ENCODE assay signal across 8 mouse cellular contexts in genomic region chr11:88863904-88864457, GRCm38 (mm10). TPM values are rescaled to one million over a fixed set of nuclear protein-coding genes. Genes with fewer than 3 reads are reported as not detected.
DNase-seq lines count a peak whose midpoint lies in the region; ATAC-seq and TF ChIP-seq lines count a peak whose summit lies in the region.

No protein-coding gene starts in this region.

- H3K4me1 ChIP-seq in cerebellum, adult 2 months (ENCODE audit: control insufficient read depth, insufficient read depth, low read length) = peaks cover 3% of the 10 kb centered on the region; the same call in 1 of the 2 replicates
- H3K4me1 ChIP-seq in embryonic facial prominence, embryonic 13.5 days = peaks cover 19% of the 10 kb centered on the region
- H3K4me1 ChIP-seq in heart, embryonic 16.5 days (ENCODE audit: control insufficient read depth, insufficient read depth, low read length) = peaks cover 30% of the 10 kb centered on the region
- peaks cover 12% of the 10 kb centered on the region for H3K4me1 ChIP-seq in stomach, embryonic 16.5 days (ENCODE audit: control insufficient read depth, insufficient read depth, low read length)

- ATAC-seq in embryonic facial prominence, embryonic 13.5 days (ENCODE audit: insufficient number of reproducible peaks, insufficient read depth, low FRiP score, low TSS enrichment, low read depth) = no peak
- ATAC-seq in heart, embryonic 16.5 days (replicated peaks; ENCODE audit: extremely low read depth, insufficient read depth, low FRiP score) = peak; percentile 39
- ATAC-seq in stomach, embryonic 16.5 days (ENCODE audit: insufficient read depth, low FRiP score) = peak; percentile 38

- WGBS in cerebellum, adult 2 months = under 1% methylated on average over 48 of the region's 49 CpGs
- WGBS in embryonic facial prominence, embryonic 13.5 days = under 1% methylated on average over 49 of the region's 49 CpGs
- under 1% methylated on average over 49 of the region's 49 CpGs for WGBS in heart, embryonic 16.5 days
- WGBS in macrophage (ENCODE audit: missing documents) = under 1% methylated on average over 49 of the region's 49 CpGs
- under 1% methylated on average over 48 of the region's 49 CpGs for WGBS in stomach, embryonic 16.5 days

- peak overlapping the region; percentile 92 for H3K4me3 ChIP-seq in cerebellum, adult 2 months (replicated peaks; ENCODE audit: insufficient read depth, low read depth, low read length)
- peak overlapping the region; percentile 76 for H3K4me3 ChIP-seq in embryonic facial prominence, embryonic 13.5 days
- H3K4me3 ChIP-seq in heart, embryonic 16.5 days (ENCODE audit: low read length) = peak overlapping the region; percentile 94
- H3K4me3 ChIP-seq in macrophage (ENCODE audit: inconsistent target) = peak overlapping the region; percentile 60
- peak overlapping the region; percentile 61 for H3K4me3 ChIP-seq in stomach, embryonic 16.5 days (replicated peaks; ENCODE audit: low read length)

- no peak overlapping the region for H3K27ac ChIP-seq in cerebellum, adult 2 months (ENCODE audit: insufficient read depth, low read length)
- peak overlapping the region; percentile 89 for H3K27ac ChIP-seq in embryonic facial prominence, embryonic 13.5 days
- H3K27ac ChIP-seq in heart, embryonic 16.5 days (ENCODE audit: low read length) = peak overlapping the region; percentile 89
- H3K27ac ChIP-seq in macrophage = no peak overlapping the region
- H3K27ac ChIP-seq in stomach, embryonic 16.5 days (ENCODE audit: low read length) = peak overlapping the region; percentile 66

- no peak for TF ChIP-seq CTCF in cerebellum, adult 2 months (IDR thresholded peaks at IDR 0.05; ENCODE audit: borderline replicate concordance, insufficient read depth, low read depth, low read length)

- H3K4me2 ChIP-seq in embryonic facial prominence, embryonic 13.5 days = peak overlapping the region; percentile 98
- H3K4me2 ChIP-seq in heart, embryonic 16.5 days (ENCODE audit: low read depth, low read length) = peak overlapping the region; percentile 88
- H3K4me2 ChIP-seq in stomach, embryonic 16.5 days (ENCODE audit: low read depth, low read length) = peak overlapping the region; percentile 90

- H3K36me3 ChIP-seq in embryonic facial prominence, embryonic 13.5 days = no peaks in the 10 kb centered on the region
- H3K36me3 ChIP-seq in heart, embryonic 16.5 days (ENCODE audit: control insufficient read depth, insufficient read depth) = no peaks in the 10 kb centered on the region
- H3K36me3 ChIP-seq in macrophage (ENCODE audit: inconsistent target) = no peaks in the 10 kb centered on the region
- no peaks in the 10 kb centered on the region for H3K36me3 ChIP-seq in stomach, embryonic 16.5 days (ENCODE audit: control insufficient read depth, insufficient read depth, low read length)

- no peak for TF ChIP-seq POLR2A in cerebellum, adult 2 months (IDR thresholded peaks at IDR 0.05; ENCODE audit: borderline replicate concordance, insufficient read depth, low read length)

- H3K9ac ChIP-seq in embryonic facial prominence, embryonic 13.5 days = peak overlapping the region; percentile 84
- H3K9ac ChIP-seq in heart, embryonic 16.5 days (ENCODE audit: low read length) = peak overlapping the region; percentile 93
- peak overlapping the region; percentile 79 for H3K9ac ChIP-seq in stomach, embryonic 16.5 days (ENCODE audit: low read length)

- H3K79me2 ChIP-seq in macrophage (ENCODE audit: inconsistent target) = no peaks in the 10 kb centered on the region; the same call in 1 of the 2 replicates

- no peaks in the 10 kb centered on the region for H3K9me3 ChIP-seq in embryonic facial prominence, embryonic 13.5 days
- H3K9me3 ChIP-seq in heart, embryonic 16.5 days (replicated peaks; ENCODE audit: control insufficient read depth, low read length) = no peaks in the 10 kb centered on the region
- no peaks in the 10 kb centered on the region for H3K9me3 ChIP-seq in stomach, embryonic 16.5 days (replicated peaks; ENCODE audit: control insufficient read depth, low read length)

- H3K27me3 ChIP-seq in cerebellum, adult 2 months (ENCODE audit: control insufficient read depth, insufficient read depth, low read length) = no peaks in the 10 kb centered on the region
- H3K27me3 ChIP-seq in embryonic facial prominence, embryonic 13.5 days = peaks cover 6% of the 10 kb centered on the region; the same call in 1 of the 2 replicates
- no peaks in the 10 kb centered on the region for H3K27me3 ChIP-seq in heart, embryonic 16.5 days (ENCODE audit: control insufficient read depth, insufficient read depth, low read length)
- H3K27me3 ChIP-seq in stomach, embryonic 16.5 days (ENCODE audit: control insufficient read depth, insufficient read depth, low read length) = no peaks in the 10 kb centered on the region

- no peak for DNase-seq in cerebellum, adult 2 months
- no peak for DNase-seq in cerebellum, adult 8-10 months
- DNase-seq in MEL-GATA-1-ER (ENCODE audit: extremely low read depth, low read depth) = peak; percentile 34
- DNase-seq in kidney, postnatal 36 days = peak; percentile 68 to 78

RNA-seq across cellular contexts. Expression of gene Akap1, which starts 0.4 kb away (rescaled TPM):
- 41.5 and 42.8 TPM in 2 replicates for polyA plus RNA-seq in cerebellum, adult 2 months (2012; rRNA removed)
- polyA plus RNA-seq in embryonic facial prominence, embryonic 13.5 days (2015; fragmentation: Nextera tagmentation; extraction: Ambion mirVana) = 16.0 and 18.7 TPM in 2 replicates
- 58.0 and 64.4 TPM in 2 replicates for polyA plus RNA-seq in heart, embryonic 16.5 days (2015; fragmentation: Nextera tagmentation; extraction: Ambion mirVana)
- 10 to 100 TPM in 8 of 26 experiments, 1 to 10 TPM in 18; 1.2 to 17.8 (median 6.8) TPM for total RNA-seq in macrophage (2018; cell fraction: chromatin; rRNA removed)
- 1 to 10 TPM; 2.7 to 8.0 (median 4.5) TPM for total RNA-seq in macrophage (2018; cell fraction: cytosol; rRNA removed)
- total RNA-seq in macrophage (2018; cell fraction: nucleus; rRNA removed) = 10 to 100 TPM in 4 of 26 experiments, 1 to 10 TPM in 22; 2.7 to 21.7 (median 5.7) TPM
- polyA plus RNA-seq in macrophage (2018) = 4.9 to 14.0 TPM (median 5.7 TPM) in 3 replicates
- 28.5 and 30.9 TPM in 2 replicates for polyA plus RNA-seq in stomach, embryonic 16.5 days (2015; fragmentation: Nextera tagmentation; extraction: Ambion mirVana)

Comparison
In these comparisons a context has a peak if more than half of its experiments do, and no peak if none do; other contexts are left out.
1. DNase-seq: peak in MEL-GATA-1-ER (single experiment) and kidney, postnatal 36 days (2 of 2); none in cerebellum, adult 2 months (0 of 2) and cerebellum, adult 8-10 months (single experiment).
2. H3K27ac ChIP-seq: peak in embryonic facial prominence, embryonic 13.5 days (single experiment), heart, embryonic 16.5 days (single experiment) and stomach, embryonic 16.5 days (single experiment); none in cerebellum, adult 2 months (single experiment) and macrophage (single experiment).
3. Peak in every context shown above with its lines, with median percentiles within 50 percentile points of each other: H3K4me3 ChIP-seq, H3K4me2 ChIP-seq and H3K9ac ChIP-seq.